ENCODE assay signal across 12 mouse cellular contexts in the genomic region with DNA sequence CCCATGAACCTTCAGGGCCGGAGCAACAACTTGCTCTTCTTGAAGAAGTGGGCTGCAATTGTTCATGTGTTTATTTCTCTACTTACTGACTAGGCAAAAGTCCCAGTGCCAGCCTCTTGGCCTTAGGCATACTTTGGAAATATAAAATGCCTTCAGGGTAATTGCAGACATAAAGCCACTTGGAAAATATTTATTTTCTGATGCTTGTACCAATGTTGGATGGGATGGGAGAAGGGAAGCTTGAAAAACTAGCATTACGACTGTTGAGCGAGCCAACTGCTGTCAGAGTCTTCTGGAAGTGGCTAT. TPM values are rescaled to one million over a fixed set of nuclear protein-coding genes. Genes with fewer than 3 reads are reported as not detected.
A peak's percentile ranks its signal among the peaks of the same experiment; 100 is the strongest.
DNase-seq lines count a peak whose midpoint lies in the region; ATAC-seq lines count a peak whose summit lies in the region.
"Had no signal": no experiment of that assay in that cellular context is flagged by ENCODE, and none has a peak within 500 bp of the region (broad histone marks: within the 10 kb centered on the region; RNA-seq: fewer than 3 reads in every experiment).

No protein-coding gene starts in this region.

- WGBS in hindbrain, embryonic 11.5 days: 63% methylated on average over 3 of the region's 3 CpGs
- WGBS in hindbrain, embryonic 10.5 days: 62% methylated on average over 3 of the region's 3 CpGs
- WGBS in liver, embryonic 12.5 days (ENCODE audit: insufficient replicate concordance): 60% methylated on average over 3 of the region's 3 CpGs
- WGBS in liver, embryonic 11.5 days: 73% methylated on average over 3 of the region's 3 CpGs
- WGBS in limb, embryonic 13.5 days: 43% methylated on average over 3 of the region's 3 CpGs

- H3K4me3 ChIP-seq in hindbrain, embryonic 11.5 days (ENCODE audit: low read depth, low read length): no peak overlapping the region
- H3K4me3 ChIP-seq in hindbrain, embryonic 10.5 days: no peak overlapping the region
- peak overlapping the region; percentile 68; the same call in 1 of the 2 replicates for H3K4me3 ChIP-seq in liver, embryonic 12.5 days
- H3K4me3 ChIP-seq in liver, embryonic 11.5 days (ENCODE audit: low read depth, low read length): no peak overlapping the region
- peak overlapping the region; percentile 62 for H3K4me3 ChIP-seq in limb, embryonic 13.5 days

- no peaks in the 10 kb centered on the region; the same call in 1 of the 2 replicates for H3K4me1 ChIP-seq in hindbrain, embryonic 11.5 days (replicated peaks; ENCODE audit: control insufficient read depth, insufficient read depth, low read length)
- H3K4me1 ChIP-seq in hindbrain, embryonic 10.5 days (replicated peaks): peaks cover 13% of the 10 kb centered on the region
- H3K4me1 ChIP-seq in liver, embryonic 12.5 days: peaks cover 22% of the 10 kb centered on the region; the same call in 1 of the 2 replicates
- H3K4me1 ChIP-seq in liver, embryonic 11.5 days (replicated peaks; ENCODE audit: control insufficient read depth, insufficient read depth, low read length): 0 out of 2 replicates have a peak, but pooled peaks cover 3% of the 10 kb centered on the region
- peaks cover 40% of the 10 kb centered on the region for H3K4me1 ChIP-seq in limb, embryonic 13.5 days

- peak; percentile 6 for DNase-seq in hindbrain, embryonic 11.5 days (ENCODE audit: low spot score)
- DNase-seq in hindbrain, embryonic 10.5 days (ENCODE audit: low spot score): no peak
- DNase-seq in liver, embryonic 11.5 days (ENCODE audit: low spot score): no peak
- DNase-seq in adipocyte (ENCODE audit: low spot score): peak; percentile 77
- DNase-seq in frontal cortex, adult 2 months (ENCODE audit: extremely low spot score in 1 of 2, low spot score in 1 of 2): no peak
- DNase-seq: cerebellum, postnatal 25 days; gastrocnemius, postnatal 10 days; kidney, postnatal 4 days had no signal

- H3K9me3 ChIP-seq in hindbrain, embryonic 11.5 days (ENCODE audit: control insufficient read depth, low read length): no peaks in the 10 kb centered on the region
- H3K9me3 ChIP-seq in hindbrain, embryonic 10.5 days: peaks cover 5% of the 10 kb centered on the region; the same call in 1 of the 2 replicates
- H3K9me3 ChIP-seq in liver, embryonic 12.5 days (replicated peaks): no peaks in the 10 kb centered on the region
- H3K9me3 ChIP-seq in liver, embryonic 11.5 days (ENCODE audit: control insufficient read depth, low read length): no peaks in the 10 kb centered on the region
- H3K9me3 ChIP-seq in limb, embryonic 13.5 days: no peaks in the 10 kb centered on the region
- H3K9me3 ChIP-seq: forebrain, embryonic 10.5 days; midbrain, embryonic 12.5 days had no signal

- H3K27me3 ChIP-seq in hindbrain, embryonic 11.5 days (ENCODE audit: control insufficient read depth, insufficient read depth, low read length): peaks cover 13% of the 10 kb centered on the region
- H3K27me3 ChIP-seq in hindbrain, embryonic 10.5 days (ENCODE audit: insufficient read depth, poor library complexity, severe bottlenecking): peaks cover 51% of the 10 kb centered on the region
- peaks cover 55% of the 10 kb centered on the region for H3K27me3 ChIP-seq in liver, embryonic 12.5 days (replicated peaks)
- peaks cover 16% of the 10 kb centered on the region for H3K27me3 ChIP-seq in liver, embryonic 11.5 days (replicated peaks; ENCODE audit: control insufficient read depth, insufficient read depth, low read length)
- H3K27me3 ChIP-seq in limb, embryonic 13.5 days: peaks cover 46% of the 10 kb centered on the region

- no peak overlapping the region for H3K27ac ChIP-seq in hindbrain, embryonic 11.5 days (ENCODE audit: low read depth, low read length)
- no peak overlapping the region for H3K27ac ChIP-seq in hindbrain, embryonic 10.5 days
- H3K27ac ChIP-seq in liver, embryonic 12.5 days: no peak overlapping the region
- no peak overlapping the region for H3K27ac ChIP-seq in liver, embryonic 11.5 days (ENCODE audit: low read depth, low read length)
- no peak overlapping the region for H3K27ac ChIP-seq in limb, embryonic 13.5 days
- H3K27ac ChIP-seq: forebrain, embryonic 10.5 days; midbrain, embryonic 12.5 days had no signal

- no peak overlapping the region for H3K9ac ChIP-seq in hindbrain, embryonic 11.5 days (ENCODE audit: low read depth, low read length)
- no peak overlapping the region for H3K9ac ChIP-seq in liver, embryonic 12.5 days
- H3K9ac ChIP-seq in liver, embryonic 11.5 days (ENCODE audit: low read depth, low read length): no peak overlapping the region
- H3K9ac ChIP-seq in limb, embryonic 13.5 days: no peak overlapping the region; the same call in 1 of the 2 replicates

- no peak overlapping the region for H3K4me2 ChIP-seq in hindbrain, embryonic 11.5 days (replicated peaks; ENCODE audit: low read depth, low read length)
- H3K4me2 ChIP-seq in liver, embryonic 12.5 days: peak overlapping the region; percentile 97
- H3K4me2 ChIP-seq in liver, embryonic 11.5 days: no peak overlapping the region; the same call in 1 of the 2 replicates
- peak overlapping the region; percentile 80 for H3K4me2 ChIP-seq in limb, embryonic 13.5 days (replicated peaks)

- H3K36me3 ChIP-seq in hindbrain, embryonic 11.5 days (ENCODE audit: control insufficient read depth, insufficient read depth, low read length): no peaks in the 10 kb centered on the region
- H3K36me3 ChIP-seq in hindbrain, embryonic 10.5 days: no peaks in the 10 kb centered on the region
- no peaks in the 10 kb centered on the region for H3K36me3 ChIP-seq in liver, embryonic 12.5 days
- no peaks in the 10 kb centered on the region for H3K36me3 ChIP-seq in liver, embryonic 11.5 days (ENCODE audit: control insufficient read depth, insufficient read depth, low read length)
- no peaks in the 10 kb centered on the region for H3K36me3 ChIP-seq in limb, embryonic 13.5 days
- H3K36me3 ChIP-seq: forebrain, embryonic 10.5 days; midbrain, embryonic 12.5 days had no signal

- no peak for ATAC-seq in hindbrain, embryonic 11.5 days (ENCODE audit: low FRiP score)
- ATAC-seq in liver, embryonic 12.5 days: no peak
- no peak for ATAC-seq in liver, embryonic 11.5 days (replicated peaks; ENCODE audit: low FRiP score)
- no peak for ATAC-seq in limb, embryonic 13.5 days (ENCODE audit: low FRiP score, low read depth)

RNA-seq across cellular contexts. Expression of a gene that starts 1.1 kb away (rescaled TPM):
- polyA plus RNA-seq in hindbrain, embryonic 11.5 days (2014; fragmentation: Nextera tagmentation; extraction: Ambion mirVana): 0.43 and 0.60 TPM in 2 replicates
- 0.21 and 0.58 TPM in 2 replicates for polyA plus RNA-seq in hindbrain, embryonic 10.5 days (2016; fragmentation: Nextera tagmentation; extraction: Ambion mirVana)
- polyA plus RNA-seq in liver, embryonic 12.5 days (2016; fragmentation: Nextera tagmentation; extraction: Ambion mirVana): 0.45 and 0.72 TPM in 2 replicates
- polyA plus RNA-seq in liver, embryonic 11.5 days (2014; fragmentation: Nextera tagmentation; extraction: Ambion mirVana): 0.36 and 0.42 TPM in 2 replicates
- polyA plus RNA-seq in limb, embryonic 13.5 days (2015; fragmentation: Nextera tagmentation; extraction: Ambion mirVana): 4.1 and 4.4 TPM in 2 replicates
- polyA plus RNA-seq in frontal cortex, adult 2 months (2012; rRNA removed): 9.8 and 12.3 TPM in 2 replicates

Comparison
In these comparisons a context has a peak if more than half of its experiments do, and no peak if none do; other contexts are left out.
1. DNase-seq: peak in hindbrain, embryonic 11.5 days (single experiment) and adipocyte (single experiment); none in hindbrain, embryonic 10.5 days (single experiment), liver, embryonic 11.5 days (single experiment) and frontal cortex, adult 2 months (0 of 2).
2. H3K4me2 ChIP-seq: peak in liver, embryonic 12.5 days (single experiment) and limb, embryonic 13.5 days (single experiment); none in hindbrain, embryonic 11.5 days (single experiment) and liver, embryonic 11.5 days (single experiment).
3. H3K4me3 ChIP-seq: peak in liver, embryonic 12.5 days (single experiment) and limb, embryonic 13.5 days (single experiment); none in hindbrain, embryonic 11.5 days (single experiment), hindbrain, embryonic 10.5 days (single experiment) and liver, embryonic 11.5 days (single experiment).